Mouse (Mus musculus) heart, embryonic 11.5 days (tissue): ENCODE measurements around the gene Zfp784. TPM values are rescaled to one million over a fixed set of nuclear protein-coding genes. Genes with fewer than 3 reads are reported as not detected.

Experiments used
- ATAC-seq: fragments of 200-750 bp; cut with Nextera tagmentation; replicated peaks from 2 replicates; pipeline ENCODE4 v1.8.0; 2017; ENCODE audit warnings: moderate library complexity; ENCODE audit not compliant: insufficient number of reproducible peaks, low FRiP score, low TSS enrichment
- H3K27ac ChIP-seq: fragments of 300-500 bp; sonication (generic); 2 replicates; pipeline ENCODE4 v1.5.1; 2014; ENCODE audit warnings: mild to moderate bottlenecking, low read depth, low read length
- H3K27me3 ChIP-seq: fragments of 300-500 bp; sonication (generic); 2 replicates; pipeline ENCODE4 v1.6.1; 2014; ENCODE audit warnings: mild to moderate bottlenecking, low read length, mixed read lengths; ENCODE audit not compliant: control insufficient read depth, insufficient read depth
- H3K36me3 ChIP-seq: fragments of 300-500 bp; sonication (generic); 2 replicates; pipeline ENCODE4 v1.6.1; 2014; ENCODE audit warnings: mild to moderate bottlenecking, low read length, moderate library complexity, mixed read lengths; ENCODE audit not compliant: control insufficient read depth, insufficient read depth
- H3K4me1 ChIP-seq: fragments of 300-500 bp; sonication (generic); 2 replicates; pipeline ENCODE4 v1.6.1; 2014; ENCODE audit warnings: low read length; ENCODE audit not compliant: control insufficient read depth, insufficient read depth
- H3K4me2 ChIP-seq: fragments of 300-500 bp; sonication (generic); 2 replicates; pipeline ENCODE4 v1.6.1; 2014; ENCODE audit warnings: mild to moderate bottlenecking, moderate library complexity
- H3K4me3 ChIP-seq: fragments of 300-500 bp; sonication (generic); 2 replicates; pipeline ENCODE4 v1.5.1; 2014; ENCODE audit warnings: low read depth, low read length
- H3K9ac ChIP-seq: fragments of 300-500 bp; sonication (generic); 2 replicates; pipeline ENCODE4 v1.6.1; 2014; ENCODE audit warnings: mild to moderate bottlenecking, low read depth, low read length, moderate library complexity
- H3K9me3 ChIP-seq: fragments of 300-500 bp; sonication (generic); replicated peaks from 2 replicates; pipeline ENCODE4 v1.6.1; 2016; ENCODE audit warnings: low read length; ENCODE audit not compliant: control insufficient read depth
- WGBS: fragments of 180-500 bp; shearing (Covaris S2); extraction: QIAGEN DNeasy Blood & Tissue Kit; methylation state at CpG from one replicate; pipeline ENCODE4 v1.1.7; 2014; ENCODE audit not compliant: insufficient replicate concordance; 5-methylcytosine and 5-hydroxymethylcytosine counted together
- polyA plus RNA-seq: library from polyadenylated mRNA; unstranded; fragments of >200 nt; fragmentation: Nextera tagmentation; extraction: Ambion mirVana; gene quantifications from 2 replicates; pipeline ENCODE4 v1.2.1, GENCODE M21; 2014

Zfp784 gene
- polyA plus RNA-seq, 1 experiment from 2014 or later: 3.4 TPM

- WGBS: 7% methylated on average over 19 of the region's 19 CpGs
- H3K4me2 ChIP-seq: peak overlapping the region; percentile 67
- no peak overlapping the region for H3K27ac ChIP-seq
- H3K9me3 ChIP-seq: peaks cover 6% of the 10 kb centered on the region; the same call in 1 of the 2 replicates
- peaks cover 29% of the 10 kb centered on the region for H3K27me3 ChIP-seq
- peak overlapping the region; percentile 74 for H3K9ac ChIP-seq
- peak overlapping the region; percentile 62 for H3K4me3 ChIP-seq
- peaks cover 16% of the 10 kb centered on the region for H3K4me1 ChIP-seq
- ATAC-seq: no peak; the same call in 1 of the 2 replicates
- H3K36me3 ChIP-seq: peaks cover 9% of the 10 kb centered on the region
Observed at GRCm38 (mm10) chr7:4995268-4996002, 42.8 kb downstream of the Zfp784 start.

DNA sequence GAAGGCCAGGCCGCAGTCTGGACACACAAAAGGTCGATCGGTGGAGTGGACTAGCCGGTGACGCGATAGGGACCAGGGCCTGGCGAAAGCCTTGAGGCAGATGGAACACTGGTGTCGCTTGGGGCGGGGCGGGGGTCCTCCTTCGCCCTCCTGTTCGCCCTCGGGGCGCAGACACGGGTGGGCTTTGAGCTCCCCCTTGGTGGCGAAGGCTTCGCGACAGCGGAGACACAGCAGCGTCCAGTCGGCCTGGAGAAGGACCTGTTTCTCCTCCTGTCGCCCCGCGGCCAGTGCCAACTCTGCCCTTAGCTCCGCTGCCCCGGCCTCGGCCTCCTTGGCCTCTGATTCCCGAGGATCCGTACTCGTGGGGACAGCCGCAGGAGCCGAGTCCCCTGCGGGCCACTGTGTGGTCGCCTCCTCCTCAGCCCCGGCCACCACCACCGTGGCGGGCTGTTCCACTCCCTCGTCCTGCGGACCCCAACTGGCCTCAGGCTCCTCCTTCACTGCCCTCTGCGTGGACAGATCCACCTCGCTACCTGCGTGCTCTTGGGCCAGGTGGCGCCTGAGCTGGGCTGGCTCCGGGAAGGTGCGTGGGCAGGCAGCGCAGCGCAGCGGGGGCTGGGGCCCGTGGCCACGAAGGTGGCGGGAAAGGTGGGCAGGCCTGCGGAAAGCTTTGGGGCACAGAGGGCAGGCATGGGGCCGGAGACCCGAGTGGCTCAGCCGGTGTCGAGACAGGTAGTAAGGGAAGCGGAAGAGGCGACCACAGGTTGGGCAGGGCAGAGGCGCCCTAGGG, 44.1 kb downstream of the Zfp784 start:
- Histone ChIP-seq H3K4me3 (peak overlapping the region; percentile 62), H3K27me3 (peaks cover 29% of the 10 kb centered on the region), H3K4me2 (peak overlapping the region; percentile 67), H3K9me3 (peaks cover 6% of the 10 kb centered on the region; the same call in 1 of the 2 replicates), H3K4me1 (peaks cover 16% of the 10 kb centered on the region), H3K27ac (no peak overlapping the region), H3K36me3 (peaks cover 9% of the 10 kb centered on the region), H3K9ac (peak overlapping the region; percentile 16; the same call in 1 of the 2 replicates)
- WGBS: 36% methylated on average over 59 of the region's 59 CpGs
- no peak for ATAC-seq

DNA sequence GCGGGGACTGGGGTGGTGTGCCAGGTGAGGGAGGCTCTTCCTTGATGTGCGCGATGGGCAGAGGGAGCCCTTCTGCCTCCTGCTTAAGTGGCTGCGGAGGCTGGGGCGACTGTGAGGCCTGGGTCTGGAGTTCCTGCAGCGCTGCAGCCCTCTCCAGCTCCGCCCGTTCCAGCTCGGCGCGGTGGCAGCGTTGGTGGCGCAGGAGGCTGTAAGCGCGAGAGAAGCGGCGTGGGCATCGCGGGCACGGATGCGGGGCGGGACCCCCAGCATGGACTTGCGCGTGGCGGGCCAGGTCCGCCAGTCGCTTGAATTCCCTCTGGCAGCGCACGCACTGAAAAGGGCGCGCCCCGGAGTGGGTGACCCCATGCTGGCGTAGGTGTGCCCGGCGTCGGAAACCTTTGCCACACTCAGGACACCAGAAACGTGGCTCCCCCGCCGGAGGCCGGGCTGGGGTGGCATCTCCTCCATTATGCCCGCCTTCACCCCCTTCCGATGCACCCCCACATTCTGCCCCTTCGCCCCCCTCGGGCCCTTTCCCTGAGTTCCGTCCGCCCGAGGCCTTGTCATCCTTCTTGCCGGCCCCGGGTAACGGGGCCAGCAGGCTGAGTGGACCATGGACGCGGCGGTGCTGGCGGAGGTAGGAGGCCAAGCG, 44.8 kb downstream of the Zfp784 start:
- no peak for ATAC-seq
- Histone ChIP-seq H3K4me2 (peak overlapping the region; percentile 67), H3K27me3 (peaks cover 29% of the 10 kb centered on the region), H3K4me1 (peaks cover 16% of the 10 kb centered on the region), H3K4me3 (peak overlapping the region; percentile 62), H3K9me3 (peaks cover 6% of the 10 kb centered on the region; the same call in 1 of the 2 replicates), H3K9ac (peak overlapping the region; percentile 16), H3K36me3 (peaks cover 9% of the 10 kb centered on the region), H3K27ac (no peak overlapping the region)
- 23% methylated on average over 55 of the region's 55 CpGs for WGBS

DNA sequence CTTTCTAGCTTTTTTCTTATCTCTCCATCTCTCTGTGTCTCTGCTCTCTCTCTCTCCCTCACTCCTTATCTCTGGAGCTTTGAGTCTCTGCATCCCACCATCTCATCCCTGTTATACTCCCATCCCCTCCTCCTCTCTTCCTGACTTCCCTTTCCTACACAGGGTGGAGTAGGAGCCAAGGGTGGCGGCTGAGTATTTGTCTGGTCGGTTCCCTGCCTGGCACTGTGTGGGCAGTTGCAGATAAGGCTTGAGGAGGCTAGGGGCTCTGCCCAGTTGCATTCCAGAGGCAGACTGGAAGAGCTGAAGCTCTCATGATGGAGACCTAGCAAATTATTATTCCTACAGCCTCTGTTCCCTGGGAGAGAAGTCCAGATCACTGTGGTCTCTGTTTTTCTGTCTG, 50.0 kb downstream of the Zfp784 start:
- Histone ChIP-seq H3K9ac (no peak overlapping the region), H3K9me3 (peaks cover 3% of the 10 kb centered on the region; the same call in 1 of the 2 replicates), H3K4me2 (no peak overlapping the region), H3K36me3 (peaks cover 7% of the 10 kb centered on the region), H3K4me3 (no peak overlapping the region), H3K4me1 (no peaks in the 10 kb centered on the region), H3K27ac (no peak overlapping the region), H3K27me3 (peaks cover 12% of the 10 kb centered on the region)
- no peak for ATAC-seq
- WGBS: 46% methylated on average over 2 of the region's 2 CpGs

Other genes with a start within 250 kb of the Zfp784 start
- 2.2 and 2.4 TPM in 2 replicates for gene Tmem238, start 248.8 kb downstream of the Zfp784 start, polyA plus RNA-seq
- 143 and 156 TPM in 2 replicates for gene Rpl28, start 245.6 kb downstream of the Zfp784 start, polyA plus RNA-seq
- 317 and 378 TPM in 2 replicates for gene Ube2s, start 225.9 kb downstream of the Zfp784 start, polyA plus RNA-seq
- gene Shisa7, start 193.8 kb downstream of the Zfp784 start, polyA plus RNA-seq: 0.09 TPM in 1 of 2 replicates, not detected in the other
- 2.9 and 3.3 TPM in 2 replicates for gene Isoc2b, start 168.2 kb downstream of the Zfp784 start, polyA plus RNA-seq
- 0.59 and 1.1 TPM in 2 replicates for gene Isoc2a, start 161.3 kb downstream of the Zfp784 start, polyA plus RNA-seq
- 0.17 and 0.20 TPM in 2 replicates for gene Gm36210, start 131.9 kb downstream of the Zfp784 start, polyA plus RNA-seq
- gene Zfp628, start 123.2 kb downstream of the Zfp784 start, polyA plus RNA-seq: 2.6 and 2.8 TPM in 2 replicates
- gene Nat14, start 116.4 kb downstream of the Zfp784 start, polyA plus RNA-seq: 4.7 and 5.0 TPM in 2 replicates
- 0.53 and 1.1 TPM in 2 replicates for gene Ssc5d, start 112.7 kb downstream of the Zfp784 start, polyA plus RNA-seq
- 3.3 and 5.4 TPM in 2 replicates for gene Sbk2, start 74.0 kb downstream of the Zfp784 start, polyA plus RNA-seq
- 0.44 and 0.49 TPM in 2 replicates for gene Sbk3, start 67.3 kb downstream of the Zfp784 start, polyA plus RNA-seq
- 32.5 and 38.8 TPM in 2 replicates for gene Zfp579, start 42.3 kb downstream of the Zfp784 start, polyA plus RNA-seq
- gene Zfp524, start 24.0 kb downstream of the Zfp784 start, polyA plus RNA-seq: 10.2 and 11.0 TPM in 2 replicates
- gene Fiz1, start 23.7 kb downstream of the Zfp784 start, polyA plus RNA-seq: 25.5 and 25.9 TPM in 2 replicates
- gene Gm44973, start 22.9 kb downstream of the Zfp784 start, polyA plus RNA-seq: 0.89 TPM in 1 of 2 replicates, not detected in the other
- gene Zfp865, start 18.1 kb downstream of the Zfp784 start, polyA plus RNA-seq: 3.4 and 5.5 TPM in 2 replicates
- 1.5 and 2.9 TPM in 2 replicates for gene Ccdc106, start 17.9 kb downstream of the Zfp784 start, polyA plus RNA-seq
- not detected in 2 replicates for gene 4632433K11Rik, start 4.3 kb downstream of the Zfp784 start, polyA plus RNA-seq
- gene Zfp580, start 13.1 kb upstream of the Zfp784 start, polyA plus RNA-seq: 14.7 and 17.8 TPM in 2 replicates
- gene U2af2, start 23.7 kb upstream of the Zfp784 start, polyA plus RNA-seq: 84.0 and 85.5 TPM in 2 replicates
- 47.0 and 48.1 TPM in 2 replicates for gene Epn1, start 41.8 kb upstream of the Zfp784 start, polyA plus RNA-seq
- not detected in 2 replicates for gene Rfpl4, start 78.5 kb upstream of the Zfp784 start, polyA plus RNA-seq
- 1.3 and 1.8 TPM in 2 replicates for gene Rasl2-9, start 87.5 kb upstream of the Zfp784 start, polyA plus RNA-seq
- gene Vmn1r55, start 111.2 kb upstream of the Zfp784 start, polyA plus RNA-seq: not detected in 2 replicates
- gene Vmn1r56, start 158.3 kb upstream of the Zfp784 start, polyA plus RNA-seq: not detected in 2 replicates
- gene Vmn1r57, start 180.0 kb upstream of the Zfp784 start, polyA plus RNA-seq: not detected in 2 replicates